Mouse (Mus musculus) cerebellum, adult 2 months (tissue): ENCODE measurements around the gene Katnb1. TPM values are rescaled to one million over a fixed set of nuclear protein-coding genes. Genes with fewer than 3 reads are reported as not detected.

Experiments
- DNase-seq, 2 experiments: peaks; one replicate each; pipeline ENCODE4 v3.0.0; 2021
- H3K27ac ChIP-seq: fragments of 200-500 bp; 2 replicates; pipeline ENCODE4 v1.5.1; 2012; ENCODE audit warnings: low read length, control low read depth, inconsistent platforms; ENCODE audit not compliant: insufficient read depth
- H3K27me3 ChIP-seq: fragments of 200-500 bp; 2 replicates; pipeline ENCODE4 v1.6.1; 2012; ENCODE audit warnings: inconsistent platforms, mild to moderate bottlenecking, low read length, moderate library complexity; ENCODE audit not compliant: control insufficient read depth, insufficient read depth
- H3K4me1 ChIP-seq: fragments of 200-500 bp; 2 replicates; pipeline ENCODE4 v1.6.1; 2011; ENCODE audit warnings: low read length; ENCODE audit not compliant: control insufficient read depth, insufficient read depth
- H3K4me3 ChIP-seq: fragments of 200-500 bp; replicated peaks from 2 replicates; pipeline ENCODE3; 2011; ENCODE audit warnings: mild to moderate bottlenecking, low read depth, low read length, control low read depth; ENCODE audit not compliant: insufficient read depth
- CTCF ChIP-seq: fragments of 200-500 bp; IDR thresholded peaks from 2 replicates; pipeline ENCODE4 v1.5.1; 2011; ENCODE audit warnings: low read depth, mild to moderate bottlenecking, control low read depth, low read length, moderate library complexity, borderline replicate concordance; ENCODE audit not compliant: insufficient read depth
- POLR2A ChIP-seq: fragments of 200-500 bp; IDR thresholded peaks from 2 replicates; pipeline ENCODE4 v1.6.1; 2011; ENCODE audit warnings: low read length, control low read depth, borderline replicate concordance; ENCODE audit not compliant: insufficient read depth
- WGBS: fragments of 180-500 bp; shearing (Covaris S2); methylation state at CpG from one replicate; pipeline ENCODE4 v1.1.7; 2018; 5-methylcytosine and 5-hydroxymethylcytosine counted together
- polyA plus RNA-seq: library from polyadenylated mRNA; depleted of rRNA; stranded (reverse); fragments of >200 nt; gene quantifications from 2 replicates; pipeline ENCODE4 v1.2.3, GENCODE M21; 2012

Katnb1 gene
- polyA plus RNA-seq, 1 experiment = 53.0 TPM

- Histone ChIP-seq H3K27me3 (no peaks in the 10 kb centered on the region), H3K27ac (no peak overlapping the region), H3K4me1 (no peaks in the 10 kb centered on the region), H3K4me3 (no peak overlapping the region)
- no peak for TF ChIP-seq CTCF
- no peak for TF ChIP-seq POLR2A
- WGBS = 85% methylated on average over 2 of the region's 2 CpGs
- no peak for DNase-seq
Measured at GRCm38 (mm10) chr8:95049636-95050035, 31.4 kb upstream of the Katnb1 start.

- no peak overlapping the region for H3K4me3 ChIP-seq
- no peaks in the 10 kb centered on the region for H3K4me1 ChIP-seq
- H3K27me3 ChIP-seq = no peaks in the 10 kb centered on the region
- no peak overlapping the region for H3K27ac ChIP-seq
- TF ChIP-seq POLR2A (no peak), CTCF (no peak)
- DNase-seq = no peak
- 58% methylated on average over 6 of the region's 6 CpGs for WGBS
Measured at GRCm38 (mm10) chr8:95054438-95054837, 26.5 kb upstream of the Katnb1 start.

GRCm38 (mm10) chr8:95054927-95055510, 26.0 kb upstream of the Katnb1 start, which contains the start of gene Drc7:
TSS of gene Drc7 (plus strand) at chr8:95055103.
- DNase-seq = no peak
- Histone ChIP-seq H3K27me3 (no peaks in the 10 kb centered on the region), H3K27ac (no peak within 1 kb of the TSS), H3K4me3 (no peak within 1 kb of the TSS), H3K4me1 (no peaks in the 10 kb centered on the region)
- whole genome bisulfite sequencing = 27% methylated on average over 2 of the region's 2 CpGs
- TF ChIP-seq CTCF (no peak), POLR2A (no peak)

- TF ChIP-seq CTCF (no peak), POLR2A (no peak)
- Histone ChIP-seq H3K4me1 (no peaks in the 10 kb centered on the region), H3K27ac (no peak overlapping the region), H3K27me3 (no peaks in the 10 kb centered on the region), H3K4me3 (no peak overlapping the region)
- DNase-seq = no peak
- WGBS = 86% methylated on average over 5 of the region's 5 CpGs
Measured at GRCm38 (mm10) chr8:95056414-95056813, 24.6 kb upstream of the Katnb1 start.

GRCm38 (mm10) chr8:95058661-95059060, 22.3 kb upstream of the Katnb1 start:
- WGBS = 71% methylated on average over 6 of the region's 6 CpGs
- no peak for TF ChIP-seq POLR2A
- no peak for TF ChIP-seq CTCF
- H3K4me3 ChIP-seq = no peak overlapping the region
- no peak overlapping the region for H3K27ac ChIP-seq
- H3K27me3 ChIP-seq = no peaks in the 10 kb centered on the region
- H3K4me1 ChIP-seq = no peaks in the 10 kb centered on the region
- DNase-seq = no peak

GRCm38 (mm10) chr8:95059812-95060533, 21.0 kb upstream of the Katnb1 start:
- DNase-seq = no peak
- no peak for TF ChIP-seq CTCF
- no peak for TF ChIP-seq POLR2A
- no peaks in the 10 kb centered on the region for H3K27me3 ChIP-seq
- H3K4me1 ChIP-seq = no peaks in the 10 kb centered on the region
- no peak overlapping the region for H3K27ac ChIP-seq
- H3K4me3 ChIP-seq = no peak overlapping the region
- 72% methylated on average over 6 of the region's 6 CpGs for whole genome bisulfite sequencing

GRCm38 (mm10) chr8:95064531-95064930, 16.5 kb upstream of the Katnb1 start:
- WGBS = 9% methylated on average over 2 of the region's 2 CpGs
- no peak for TF ChIP-seq POLR2A
- no peak for TF ChIP-seq CTCF
- Histone ChIP-seq H3K4me1 (no peaks in the 10 kb centered on the region), H3K4me3 (no peak overlapping the region), H3K27me3 (no peaks in the 10 kb centered on the region), H3K27ac (no peak overlapping the region)
- DNase-seq = peak; percentile 67 to 85

- no peaks in the 10 kb centered on the region for H3K27me3 ChIP-seq
- H3K4me1 ChIP-seq = no peaks in the 10 kb centered on the region
- WGBS = 59% methylated on average over 3 of the region's 3 CpGs
- TF ChIP-seq CTCF (peak; percentile 3; the same call in 1 of the 2 replicates), POLR2A (no peak)
- no peak for DNase-seq
- no peak overlapping the region for H3K27ac ChIP-seq
- H3K4me3 ChIP-seq = no peak overlapping the region
Measured at GRCm38 (mm10) chr8:95067582-95067981, 13.4 kb upstream of the Katnb1 start.

- TF ChIP-seq POLR2A (no peak), CTCF (no peak)
- WGBS = 48% methylated on average over 3 of the region's 3 CpGs
- DNase-seq = no peak
- H3K4me1 ChIP-seq = peaks cover 16% of the 10 kb centered on the region
- H3K27ac ChIP-seq = 0 out of 2 replicates have a peak overlapping the region, but pooled peaks have one; percentile 0
- no peak overlapping the region for H3K4me3 ChIP-seq
- H3K27me3 ChIP-seq = no peaks in the 10 kb centered on the region
Measured at GRCm38 (mm10) chr8:95075504-95075903, 5.5 kb upstream of the Katnb1 start.
